Mouse (Mus musculus): ENCODE measurements at regions not wholly inside any gene's neighbourhood (a gene's known extent, or its start where the extent isn't known, plus 50 kb on each side); places are given as distances from the start of the nearest gene placed in this dataset.

GRCm38 (mm10) chr4:31168357-31168756 is 795.5 kb upstream of the Map3k7 start:
- no peak for TF ChIP-seq E2F4 (IDR thresholded peaks at IDR 0.05; ENCODE audit: insufficient read depth)
- TF ChIP-seq MAX (IDR thresholded peaks at IDR 0.05; ENCODE audit: low read depth), result no peak
- no peak for TF ChIP-seq USF1 (IDR thresholded peaks at IDR 0.05; ENCODE audit: low read depth)
- TF ChIP-seq POLR2A (IDR thresholded peaks at IDR 0.05; ENCODE audit: insufficient read length, low read depth), result no peak
- no peak for TF ChIP-seq MYOD1 (IDR thresholded peaks at IDR 0.05; ENCODE audit: control insufficient read depth in 1 of 3, insufficient read length in 2 of 3, low read depth in 2 of 3)
- no peak for TF ChIP-seq MYOG (IDR thresholded peaks at IDR 0.05; ENCODE audit: control insufficient read depth in 1 of 3, insufficient read depth in 1 of 3, insufficient read length in 2 of 3, low read depth in 2 of 3)
- no peak for TF ChIP-seq CEBPB (IDR thresholded peaks at IDR 0.05; ENCODE audit: insufficient read depth, poor library complexity, severe bottlenecking)
- TF ChIP-seq POLR2AphosphoS2 (IDR thresholded peaks at IDR 0.05; ENCODE audit: insufficient read length, low read depth), result no peak
- TF ChIP-seq REST (IDR thresholded peaks at IDR 0.05; ENCODE audit: insufficient read depth, insufficient read length), result no peak
- TF ChIP-seq TCF12 (IDR thresholded peaks at IDR 0.05; ENCODE audit: insufficient read depth, poor library complexity, severe bottlenecking), result no peak
